Mouse (Mus musculus): ENCODE results near the gene Grin2b.
"Not testable (repeated sequence)": the region's sequence is repeated elsewhere in the genome, so short reads cannot be mapped to it uniquely, and the experiment has no call there.

DNA sequence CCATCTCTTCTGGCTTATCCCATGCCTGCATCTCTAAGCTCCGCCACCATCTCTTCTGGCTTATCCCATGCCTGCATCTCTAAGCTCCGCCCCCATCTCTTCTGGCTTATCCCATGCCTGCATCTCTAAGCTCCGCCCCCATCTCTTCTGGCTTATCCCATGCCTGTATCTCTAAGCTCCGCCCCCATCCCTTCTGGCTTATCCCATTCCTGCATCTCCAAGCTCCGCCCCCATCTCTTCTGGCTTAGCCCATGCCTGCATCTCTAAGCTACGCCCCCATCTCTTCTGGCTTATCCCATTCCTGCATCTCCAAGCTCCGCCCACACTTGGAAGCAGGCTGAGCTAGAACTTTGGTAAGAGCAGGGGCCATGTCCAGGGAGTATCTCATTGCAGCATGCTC lies 346.5 kb downstream of the Grin2b start:
- not testable (repeated sequence) for TF ChIP-seq CTCF (IDR thresholded peaks at IDR 0.05; ENCODE audit: control insufficient read depth, insufficient read depth, insufficient read length); CEBPB (IDR thresholded peaks at IDR 0.05; ENCODE audit: low read depth); MAX (IDR thresholded peaks at IDR 0.05)
